Mouse (Mus musculus) hindbrain, embryonic 15.5 days (tissue): Measurements from ENCODE around the gene Prune1. TPM values are rescaled to one million over a fixed set of nuclear protein-coding genes. Genes with fewer than 3 reads are reported as not detected.

Source experiments
- ATAC-seq: fragments of 200-750 bp; cut with Nextera tagmentation; 2 replicates; pipeline ENCODE4 v1.8.0; 2017; ENCODE audit warnings: low read depth, moderate number of reproducible peaks, moderate TSS enrichment; ENCODE audit not compliant: low FRiP score
- H3K27ac ChIP-seq: fragments of 300-500 bp; sonication (generic); replicated peaks from 2 replicates; pipeline ENCODE4 v1.5.1; 2015; ENCODE audit warnings: mild to moderate bottlenecking, inconsistent platforms
- H3K27me3 ChIP-seq: fragments of 300-500 bp; sonication (generic); 2 replicates; pipeline ENCODE4 v1.6.1; 2015; ENCODE audit warnings: control low read depth, inconsistent platforms
- H3K36me3 ChIP-seq: fragments of 300-500 bp; sonication (generic); 2 replicates; pipeline ENCODE4 v1.6.1; 2015; ENCODE audit warnings: control low read depth, inconsistent platforms
- H3K4me1 ChIP-seq: fragments of 300-500 bp; sonication (generic); replicated peaks from 2 replicates; pipeline ENCODE4 v1.6.1; 2015; ENCODE audit warnings: control low read depth, inconsistent platforms
- H3K4me2 ChIP-seq: fragments of 300-500 bp; sonication (generic); 2 replicates; pipeline ENCODE4 v1.6.1; 2015; ENCODE audit warnings: moderate library complexity, mild to moderate bottlenecking, inconsistent platforms
- H3K4me3 ChIP-seq: fragments of 300-500 bp; sonication (generic); 2 replicates; pipeline ENCODE4 v1.5.1; 2015; ENCODE audit warnings: mild to moderate bottlenecking, inconsistent platforms
- H3K9ac ChIP-seq: fragments of 300-500 bp; sonication (generic); 2 replicates; pipeline ENCODE4 v1.6.1; 2015; ENCODE audit warnings: inconsistent platforms
- H3K9me3 ChIP-seq: fragments of 300-500 bp; sonication (generic); 2 replicates; pipeline ENCODE4 v1.6.1; 2016; ENCODE audit warnings: control low read depth, inconsistent platforms
- WGBS: fragments of 180-500 bp; shearing (Covaris S2); methylation state at CpG from one replicate; pipeline ENCODE4 v1.1.7; 2015; 5-methylcytosine and 5-hydroxymethylcytosine counted together
- polyA plus RNA-seq: library from polyadenylated mRNA; unstranded; fragments of >200 nt; fragmentation: Nextera tagmentation; extraction: Ambion mirVana; gene quantifications from 2 replicates; pipeline ENCODE4 v1.2.1, GENCODE M21; 2015

The Prune1 gene
- polyA plus RNA-seq, 1 experiment from 2014 or later: 69.9 TPM

DNA sequence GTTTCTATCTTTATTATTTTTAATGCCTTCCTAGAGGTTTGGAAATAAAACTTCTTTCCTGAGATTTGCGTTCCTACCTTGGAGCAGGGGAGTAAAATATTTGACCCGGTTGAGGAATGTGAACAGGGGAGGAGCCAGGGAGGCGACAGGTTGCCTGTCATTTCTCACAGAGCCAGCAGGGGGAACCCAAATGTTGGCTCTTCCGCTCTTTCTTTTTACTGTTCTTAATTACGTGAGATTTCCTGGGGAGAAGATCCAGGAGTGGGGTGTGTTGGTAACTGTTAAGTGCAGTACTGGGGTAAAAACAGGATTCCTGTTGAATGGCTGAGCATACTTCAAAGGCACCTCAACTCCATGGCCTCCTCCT is 14.2 kb upstream of the Prune1 start:
- Histone ChIP-seq H3K4me3 (no peak overlapping the region), H3K9ac (no peak overlapping the region), H3K9me3 (no peaks in the 10 kb centered on the region), H3K27me3 (no peaks in the 10 kb centered on the region), H3K27ac (no peak overlapping the region), H3K36me3 (peaks cover 20% of the 10 kb centered on the region), H3K4me2 (no peak overlapping the region), H3K4me1 (no peaks in the 10 kb centered on the region)
- ATAC-seq: no peak
- WGBS: 13% methylated on average over 5 of the region's 5 CpGs

DNA sequence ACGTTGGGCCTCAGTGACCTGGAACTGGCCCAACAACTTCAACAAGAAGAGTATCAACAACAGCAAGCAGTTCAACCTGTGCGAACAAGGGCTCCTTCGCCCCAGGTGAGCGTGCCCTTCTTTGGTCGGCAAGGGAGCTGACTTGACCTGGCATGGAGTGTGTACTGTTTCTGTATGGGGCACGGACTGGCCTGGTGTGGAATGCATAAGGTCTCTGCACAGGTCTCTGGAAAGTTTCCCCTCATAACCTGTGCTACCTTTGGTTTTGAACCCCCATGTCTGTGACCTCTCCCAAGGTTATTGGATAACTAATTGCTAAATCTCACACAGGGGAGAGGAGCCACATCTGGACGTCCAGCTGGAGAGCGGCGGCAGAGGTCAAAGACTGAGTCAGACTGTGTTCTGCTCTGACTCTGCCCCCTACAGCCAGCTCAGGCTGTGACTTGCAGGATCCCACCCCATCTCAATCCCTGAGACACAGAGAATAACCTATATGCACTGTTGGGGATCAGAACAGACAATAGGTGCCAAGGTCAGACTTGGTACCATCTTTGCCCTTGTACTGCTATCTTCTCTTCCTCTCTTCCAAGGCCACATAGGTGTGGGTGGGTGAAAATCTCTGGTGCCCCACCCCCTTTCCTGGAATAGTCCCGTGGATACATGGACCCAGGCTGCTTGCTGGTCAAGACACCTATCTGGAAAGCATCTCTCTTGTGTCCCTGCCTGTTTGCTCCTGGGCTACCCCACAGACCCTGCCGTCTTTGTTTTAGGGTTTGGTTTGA is 13.6 kb upstream of the Prune1 start:
- no peaks in the 10 kb centered on the region for H3K4me1 ChIP-seq
- H3K36me3 ChIP-seq: peaks cover 25% of the 10 kb centered on the region
- H3K9me3 ChIP-seq: no peaks in the 10 kb centered on the region
- no peak overlapping the region for H3K4me2 ChIP-seq
- 0 out of 2 replicates have a peak, but pooled peaks have one; percentile 15 for ATAC-seq
- H3K27me3 ChIP-seq: no peaks in the 10 kb centered on the region
- H3K9ac ChIP-seq: no peak overlapping the region
- WGBS: 86% methylated on average over 11 of the region's 11 CpGs
- no peak overlapping the region for H3K4me3 ChIP-seq
- no peak overlapping the region for H3K27ac ChIP-seq

DNA sequence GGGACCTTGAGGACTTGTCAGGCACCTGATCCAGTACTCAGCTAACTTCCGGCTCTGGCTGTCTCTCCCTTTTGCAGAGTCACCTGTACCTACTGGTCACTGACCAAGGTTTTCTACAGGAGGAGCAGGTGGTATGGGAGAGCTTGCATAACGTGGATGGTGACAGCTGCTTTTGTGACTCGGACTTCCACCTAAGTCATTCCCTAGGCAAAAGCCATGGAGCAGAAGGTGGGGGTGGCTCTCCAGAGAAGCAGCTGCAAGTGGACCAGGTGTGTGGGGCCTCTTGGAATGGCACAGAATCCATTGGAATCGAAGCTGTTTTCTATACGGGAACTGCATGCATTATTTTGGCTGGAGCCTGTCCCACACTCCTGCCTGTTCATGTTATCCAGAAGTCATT is 12.8 kb upstream of the Prune1 start:
- no peak for ATAC-seq
- Histone ChIP-seq H3K9ac (no peak overlapping the region), H3K4me3 (no peak overlapping the region), H3K36me3 (peaks cover 28% of the 10 kb centered on the region), H3K9me3 (no peaks in the 10 kb centered on the region), H3K27ac (no peak overlapping the region), H3K27me3 (no peaks in the 10 kb centered on the region), H3K4me2 (no peak overlapping the region), H3K4me1 (no peaks in the 10 kb centered on the region)
- WGBS: 87% methylated on average over 5 of the region's 5 CpGs

DNA sequence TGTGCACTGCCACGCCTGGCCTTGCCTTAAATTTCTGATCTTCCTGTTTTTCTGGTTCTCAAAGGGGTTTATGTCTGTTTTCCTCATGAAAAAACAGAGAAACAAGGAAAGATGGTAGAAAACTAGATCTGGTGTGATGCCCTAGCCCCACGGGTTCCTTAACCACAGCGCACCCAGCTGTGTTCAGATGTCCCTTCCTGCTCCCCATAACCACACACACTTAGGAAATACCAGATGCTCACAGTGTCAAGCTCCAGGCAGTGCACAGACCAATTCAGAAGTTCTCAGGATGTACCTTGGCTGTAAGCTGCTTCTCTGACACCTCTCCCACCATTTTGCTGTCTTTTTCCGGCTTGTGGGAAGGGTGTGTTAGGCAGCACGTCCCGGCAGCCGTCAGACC is 12.4 kb upstream of the Prune1 start:
- Histone ChIP-seq H3K36me3 (peaks cover 28% of the 10 kb centered on the region), H3K4me1 (no peaks in the 10 kb centered on the region), H3K9ac (no peak overlapping the region), H3K9me3 (no peaks in the 10 kb centered on the region), H3K4me3 (no peak overlapping the region), H3K27ac (no peak overlapping the region), H3K4me2 (no peak overlapping the region), H3K27me3 (no peaks in the 10 kb centered on the region)
- ATAC-seq: no peak
- 94% methylated on average over 7 of the region's 7 CpGs for WGBS

DNA sequence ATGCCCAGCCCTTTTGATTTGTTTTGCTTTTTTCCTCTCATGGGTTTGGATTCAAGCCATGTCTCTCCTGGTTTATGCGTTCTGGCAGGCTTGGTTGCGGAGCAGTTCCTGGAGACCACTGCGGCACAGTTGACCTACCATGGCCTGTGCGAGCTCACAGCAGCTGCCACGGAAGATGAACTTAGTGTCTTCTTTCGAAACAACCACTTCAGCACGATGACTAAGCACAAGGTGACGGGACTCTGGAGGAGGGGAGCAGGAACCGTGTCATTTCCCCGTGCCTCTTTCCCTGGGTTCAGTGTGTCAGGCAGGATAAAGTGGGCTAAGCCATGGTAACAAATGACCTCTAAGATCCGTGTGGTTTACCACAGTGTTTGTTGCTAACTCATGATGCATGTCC is 11.7 kb upstream of the Prune1 start:
- Histone ChIP-seq H3K36me3 (peaks cover 28% of the 10 kb centered on the region), H3K9me3 (no peaks in the 10 kb centered on the region), H3K9ac (no peak overlapping the region), H3K27me3 (no peaks in the 10 kb centered on the region), H3K4me1 (no peaks in the 10 kb centered on the region), H3K27ac (no peak overlapping the region), H3K4me2 (no peak overlapping the region), H3K4me3 (no peak overlapping the region)
- 81% methylated on average over 11 of the region's 11 CpGs for WGBS
- no peak for ATAC-seq

DNA sequence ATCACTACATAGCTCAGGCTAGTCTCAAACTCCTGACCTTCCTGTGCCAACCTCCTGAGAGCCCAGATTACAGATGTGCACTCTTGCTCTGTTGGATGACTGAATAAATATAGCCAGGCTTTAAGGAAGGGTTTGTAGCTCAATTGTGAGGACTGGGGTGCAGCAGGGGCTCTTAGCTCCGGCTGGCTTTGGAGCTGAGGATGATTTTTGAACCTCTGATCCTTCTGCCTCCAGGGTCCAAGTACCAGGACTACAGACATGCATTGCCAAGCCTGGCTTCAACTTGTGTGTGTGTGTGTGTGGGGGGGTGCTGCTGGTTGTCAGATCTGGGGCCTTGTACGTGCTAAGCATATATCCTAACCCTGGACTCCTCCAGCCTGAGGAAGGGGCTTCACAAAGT is 11.0 kb upstream of the Prune1 start:
- no peaks in the 10 kb centered on the region for H3K27me3 ChIP-seq
- ATAC-seq: no peak
- no peak overlapping the region for H3K4me3 ChIP-seq
- H3K9me3 ChIP-seq: no peaks in the 10 kb centered on the region
- H3K36me3 ChIP-seq: peaks cover 32% of the 10 kb centered on the region
- no peak overlapping the region for H3K9ac ChIP-seq
- no peaks in the 10 kb centered on the region for H3K4me1 ChIP-seq
- WGBS: 93% methylated on average over 2 of the region's 2 CpGs
- no peak overlapping the region for H3K27ac ChIP-seq
- no peak overlapping the region for H3K4me2 ChIP-seq

DNA sequence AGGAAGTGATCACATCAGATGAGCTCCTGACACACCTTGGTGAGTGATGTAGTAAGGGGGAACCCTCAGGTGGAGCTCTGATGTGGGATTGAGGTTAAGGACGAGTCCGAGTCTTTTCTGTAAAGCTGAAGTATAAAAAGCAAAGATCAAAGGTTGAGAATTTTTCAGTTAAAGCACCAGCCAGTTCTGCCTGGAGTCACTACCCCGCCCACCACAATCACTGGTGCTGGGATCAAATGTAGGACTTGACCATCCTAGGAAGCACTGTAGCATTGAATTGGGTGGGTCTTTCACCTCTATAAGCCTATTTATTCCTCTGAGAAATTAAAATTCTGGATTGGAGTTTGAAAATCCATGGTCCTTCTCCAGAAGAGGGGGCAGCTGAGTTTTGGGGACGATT is 9.2 kb upstream of the Prune1 start:
- Histone ChIP-seq H3K4me1 (no peaks in the 10 kb centered on the region), H3K27me3 (no peaks in the 10 kb centered on the region), H3K27ac (no peak overlapping the region), H3K9ac (no peak overlapping the region), H3K36me3 (peaks cover 36% of the 10 kb centered on the region), H3K9me3 (no peaks in the 10 kb centered on the region), H3K4me2 (no peak overlapping the region), H3K4me3 (no peak overlapping the region)
- no peak for ATAC-seq
- WGBS: 93% methylated on average over 4 of the region's 4 CpGs

DNA sequence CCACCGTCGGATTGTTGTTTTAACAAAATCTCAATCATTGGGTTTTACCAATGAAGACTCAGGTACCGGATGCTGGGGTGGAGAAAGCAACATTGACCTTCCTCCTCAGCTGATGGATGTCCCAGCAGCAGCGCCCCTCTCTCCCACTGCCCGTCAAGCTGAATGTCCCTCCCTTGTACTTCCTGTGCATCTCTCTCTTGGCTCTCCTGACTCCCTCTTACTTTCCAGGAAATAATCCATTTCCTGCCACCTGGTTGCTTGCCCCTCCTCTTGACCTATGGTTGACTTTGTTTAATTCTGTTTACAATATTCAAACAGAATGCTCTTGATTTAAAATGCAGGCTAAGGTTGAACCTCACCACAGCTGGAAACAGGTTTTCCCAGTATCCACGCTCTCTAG is 8.3 kb upstream of the Prune1 start:
- 84% methylated on average over 6 of the region's 6 CpGs for WGBS

DNA sequence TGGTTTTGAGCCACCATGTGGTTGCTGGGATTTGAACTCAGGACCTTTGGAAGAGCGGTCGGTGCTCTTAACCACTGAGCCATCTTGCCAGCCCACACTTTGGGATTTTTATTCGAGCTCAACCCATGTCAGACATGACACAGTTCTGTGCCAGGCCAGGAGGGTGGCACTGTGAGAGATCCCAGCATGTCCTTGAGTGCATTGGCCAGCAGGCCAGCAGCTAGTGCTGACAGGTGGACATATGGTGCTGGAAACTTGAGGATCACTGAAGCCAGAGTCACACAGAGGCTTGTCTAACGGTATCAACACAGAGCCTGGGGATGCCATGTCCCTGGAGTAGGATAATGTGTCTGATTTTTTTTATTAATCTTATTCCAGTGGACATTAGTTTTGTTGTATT is 7.5 kb upstream of the Prune1 start:
- 91% methylated on average over 4 of the region's 4 CpGs for WGBS
- ATAC-seq: no peak
- H3K36me3 ChIP-seq: peaks cover 29% of the 10 kb centered on the region
- H3K4me1 ChIP-seq: peaks cover 6% of the 10 kb centered on the region
- H3K4me2 ChIP-seq: no peak overlapping the region
- H3K4me3 ChIP-seq: no peak overlapping the region
- no peaks in the 10 kb centered on the region for H3K27me3 ChIP-seq
- no peak overlapping the region for H3K27ac ChIP-seq
- no peaks in the 10 kb centered on the region for H3K9me3 ChIP-seq
- no peak overlapping the region for H3K9ac ChIP-seq

More for the DNA sequence above, 8.3 kb upstream of the Prune1 start:
- H3K4me1 ChIP-seq: no peaks in the 10 kb centered on the region; the same call in 1 of the 2 replicates
- no peaks in the 10 kb centered on the region for H3K27me3 ChIP-seq
- H3K4me3 ChIP-seq: no peak overlapping the region
- H3K9ac ChIP-seq: no peak overlapping the region
- H3K9me3 ChIP-seq: no peaks in the 10 kb centered on the region
- H3K27ac ChIP-seq: no peak overlapping the region
- peaks cover 36% of the 10 kb centered on the region for H3K36me3 ChIP-seq
- no peak for ATAC-seq
- H3K4me2 ChIP-seq: no peak overlapping the region

DNA sequence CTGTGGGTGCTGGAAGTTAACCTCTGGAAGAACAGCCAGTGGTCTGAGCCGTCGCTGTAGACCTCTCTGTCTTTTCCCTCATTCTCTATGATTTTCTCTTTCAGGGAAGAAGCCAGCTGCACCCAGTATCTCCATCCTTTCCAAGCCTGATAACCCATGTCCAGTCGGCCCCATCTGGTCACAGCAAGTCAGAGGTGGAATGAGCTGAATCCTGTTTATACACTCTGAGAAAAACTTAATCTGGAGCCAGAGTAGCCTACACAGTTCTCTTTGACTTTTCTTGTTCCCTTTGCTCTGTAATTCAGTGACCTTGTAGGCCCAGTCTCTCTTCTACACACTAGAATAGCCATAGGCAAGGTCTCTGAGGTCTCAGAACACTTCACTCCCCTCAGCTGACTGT is 5.7 kb upstream of the Prune1 start:
- peaks cover 19% of the 10 kb centered on the region for H3K36me3 ChIP-seq

DNA sequence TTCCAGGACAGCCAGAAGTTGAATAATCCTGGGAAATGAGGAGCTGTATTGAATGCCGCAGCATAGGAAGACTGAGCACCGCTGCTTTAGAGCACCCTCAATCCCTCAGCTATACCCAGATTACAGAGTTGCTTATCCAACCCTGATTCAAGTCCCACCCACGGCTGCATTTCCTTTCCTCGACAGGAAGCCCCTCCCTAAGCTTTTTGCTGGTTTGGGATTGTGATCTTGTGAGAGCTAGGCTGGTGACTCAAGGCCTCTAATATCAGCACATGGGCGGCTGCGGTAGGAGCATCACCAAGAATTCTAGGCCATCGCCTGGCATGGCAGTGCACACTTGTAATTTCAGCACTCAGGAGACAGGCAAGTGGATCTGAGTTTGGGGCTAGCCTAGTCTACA is 4.6 kb upstream of the Prune1 start:
- H3K9ac ChIP-seq: no peak overlapping the region
- no peak overlapping the region for H3K4me2 ChIP-seq
- WGBS: 90% methylated on average over 7 of the region's 7 CpGs
- no peak overlapping the region for H3K27ac ChIP-seq
- H3K27me3 ChIP-seq: no peaks in the 10 kb centered on the region
- ATAC-seq: no peak
- H3K4me1 ChIP-seq: peaks cover 22% of the 10 kb centered on the region
- no peaks in the 10 kb centered on the region for H3K9me3 ChIP-seq
- no peak overlapping the region for H3K4me3 ChIP-seq
- H3K36me3 ChIP-seq: peaks cover 17% of the 10 kb centered on the region

More for the DNA sequence above, 5.7 kb upstream of the Prune1 start:
- Histone ChIP-seq H3K27ac (no peak overlapping the region), H3K4me1 (peaks cover 17% of the 10 kb centered on the region), H3K27me3 (no peaks in the 10 kb centered on the region), H3K4me3 (no peak overlapping the region), H3K4me2 (no peak overlapping the region), H3K9me3 (no peaks in the 10 kb centered on the region), H3K9ac (no peak overlapping the region)
- whole genome bisulfite sequencing: 94% methylated on average over 3 of the region's 3 CpGs
- ATAC-seq: no peak

DNA sequence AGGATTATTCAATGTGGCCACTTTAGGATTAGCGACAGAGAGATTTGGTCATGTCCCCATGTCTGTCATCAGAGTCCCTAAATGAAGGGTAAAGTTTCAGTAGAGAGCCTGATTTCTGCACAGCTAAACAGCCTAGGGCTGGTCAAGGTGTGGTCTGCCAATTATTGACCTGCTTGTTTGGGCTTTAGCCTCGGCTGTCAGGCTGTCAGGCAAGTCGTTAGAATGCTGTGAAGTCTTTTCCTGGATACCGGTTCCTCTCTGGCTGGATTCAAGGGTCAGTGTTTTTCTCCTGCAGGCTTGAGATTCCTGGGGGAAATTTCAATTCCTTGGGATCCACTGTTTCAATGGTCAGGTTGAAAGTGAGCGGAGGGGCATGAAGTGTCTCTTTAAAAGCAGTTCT is 4.1 kb upstream of the Prune1 start:
- Histone ChIP-seq H3K4me3 (no peak overlapping the region), H3K4me1 (peaks cover 22% of the 10 kb centered on the region), H3K27ac (no peak overlapping the region), H3K27me3 (no peaks in the 10 kb centered on the region), H3K9me3 (no peaks in the 10 kb centered on the region), H3K36me3 (peaks cover 16% of the 10 kb centered on the region), H3K9ac (no peak overlapping the region), H3K4me2 (no peak overlapping the region)
- no peak for ATAC-seq
- 74% methylated on average over 5 of the region's 5 CpGs for WGBS

DNA sequence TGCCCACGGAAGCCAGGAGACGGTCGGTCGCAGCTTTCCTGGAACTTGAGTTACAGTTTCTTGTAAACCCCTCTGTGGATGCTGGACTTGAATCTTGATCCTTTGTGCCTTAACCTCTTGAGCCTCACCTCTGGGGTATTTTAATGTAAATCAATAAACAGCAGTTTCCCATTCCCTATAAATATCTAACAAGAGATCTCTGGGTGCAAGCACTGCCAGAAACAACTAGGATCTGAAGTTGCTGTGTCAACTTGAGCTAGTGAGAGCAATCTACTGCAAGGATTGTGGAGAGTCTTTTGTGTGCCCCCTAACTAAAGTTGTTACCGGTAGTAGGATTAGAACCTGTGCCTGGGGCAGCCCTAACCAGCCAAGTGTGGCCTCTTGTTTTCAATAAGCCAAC is 3.5 kb upstream of the Prune1 start:
- no peaks in the 10 kb centered on the region for H3K27me3 ChIP-seq
- H3K4me2 ChIP-seq: no peak overlapping the region
- H3K4me3 ChIP-seq: no peak overlapping the region
- H3K36me3 ChIP-seq: peaks cover 10% of the 10 kb centered on the region; the same call in 1 of the 2 replicates
- WGBS: 95% methylated on average over 5 of the region's 5 CpGs
- H3K9me3 ChIP-seq: no peaks in the 10 kb centered on the region
- no peak overlapping the region for H3K27ac ChIP-seq
- H3K9ac ChIP-seq: no peak overlapping the region
- peaks cover 26% of the 10 kb centered on the region for H3K4me1 ChIP-seq
- no peak for ATAC-seq
